Mouse (Mus musculus): ENCODE data around the gene Slc22a27. TPM values are rescaled to one million over a fixed set of nuclear protein-coding genes. Genes with fewer than 3 reads are reported as not detected.
"Not testable (repeated sequence)": the region's sequence is repeated elsewhere in the genome, so short reads cannot be mapped to it uniquely, and the experiment has no call there.

The Slc22a27 gene
- polyA plus RNA-seq (2015; fragmentation: Nextera tagmentation; extraction: Ambion mirVana) = not detected in 2 replicates

DNA sequence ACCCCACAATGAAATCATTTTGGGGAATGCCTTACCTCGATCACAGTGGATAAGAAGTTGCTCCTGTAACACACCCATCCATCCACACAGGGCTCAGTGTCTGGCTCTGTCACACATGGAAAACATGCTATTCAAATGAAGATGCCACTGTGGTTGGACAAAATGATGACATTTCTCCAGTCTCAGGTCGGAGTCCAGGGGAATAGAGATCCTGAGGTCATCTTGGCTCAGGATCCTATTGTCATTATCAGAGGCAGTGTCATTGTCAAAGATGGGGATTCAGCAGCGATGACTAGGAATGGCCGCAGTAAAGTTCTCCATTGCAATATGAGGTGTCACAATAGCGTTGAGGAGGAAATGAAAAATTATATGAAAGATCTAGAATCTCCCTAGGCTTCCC lies at the start of gene Slc22a27:
Gene Slc22a27 (minus strand): TSS at position 101 of the 400 bp plus-strand sequence.
- not testable (repeated sequence) for H3K27me3 ChIP-seq; H3K4me3 ChIP-seq; ATAC-seq (replicated peaks; ENCODE audit: insufficient number of reproducible peaks, insufficient read depth, low FRiP score, low read depth); H3K4me2 ChIP-seq; H3K4me1 ChIP-seq (replicated peaks); H3K9ac ChIP-seq; H3K36me3 ChIP-seq; H3K27ac ChIP-seq; H3K9me3 ChIP-seq (replicated peaks)
- 67% methylated on average over 5 of the region's 5 CpGs for WGBS

DNA sequence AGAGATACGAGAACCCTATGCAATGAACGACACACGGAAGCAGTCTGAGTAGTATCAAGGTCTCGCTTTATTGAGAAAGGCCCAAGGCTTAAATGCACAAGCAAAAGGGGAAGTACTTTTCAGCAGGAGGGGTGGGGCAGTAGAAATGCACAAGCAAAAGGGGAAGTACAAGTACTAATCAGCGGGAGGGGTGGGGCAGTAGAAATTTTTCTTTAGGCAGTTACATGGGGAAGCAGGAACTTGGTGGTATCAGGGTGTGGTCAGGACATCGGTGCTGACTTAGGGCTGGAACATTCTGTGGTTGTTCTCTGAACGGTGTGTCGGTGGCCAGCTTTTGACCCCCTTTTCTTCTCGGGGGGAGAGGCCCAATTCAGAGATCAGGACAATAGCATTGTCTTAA lies 45.8 kb upstream of the Slc22a27 start:
- H3K4me2 ChIP-seq = not testable (repeated sequence)

GRCm38 (mm10) chr19:8009086-8009485 lies 43.3 kb upstream of the Slc22a27 start:
- not testable (repeated sequence) for H3K9me3 ChIP-seq (replicated peaks); H3K4me3 ChIP-seq; H3K36me3 ChIP-seq; ATAC-seq (replicated peaks; ENCODE audit: insufficient number of reproducible peaks, insufficient read depth, low FRiP score, low read depth); H3K4me1 ChIP-seq (replicated peaks); H3K9ac ChIP-seq; H3K27ac ChIP-seq; H3K27me3 ChIP-seq; H3K4me2 ChIP-seq
- WGBS = 80% methylated on average over 6 of the region's 6 CpGs

More for the DNA sequence above, 45.8 kb upstream of the Slc22a27 start:
- H3K27me3 ChIP-seq; H3K9ac ChIP-seq; H3K4me3 ChIP-seq; H3K27ac ChIP-seq; H3K36me3 ChIP-seq; ATAC-seq (replicated peaks; ENCODE audit: insufficient number of reproducible peaks, insufficient read depth, low FRiP score, low read depth); H3K4me1 ChIP-seq (replicated peaks); H3K9me3 ChIP-seq (replicated peaks): not testable (repeated sequence)
- WGBS = 85% methylated on average over 9 of the region's 9 CpGs

DNA sequence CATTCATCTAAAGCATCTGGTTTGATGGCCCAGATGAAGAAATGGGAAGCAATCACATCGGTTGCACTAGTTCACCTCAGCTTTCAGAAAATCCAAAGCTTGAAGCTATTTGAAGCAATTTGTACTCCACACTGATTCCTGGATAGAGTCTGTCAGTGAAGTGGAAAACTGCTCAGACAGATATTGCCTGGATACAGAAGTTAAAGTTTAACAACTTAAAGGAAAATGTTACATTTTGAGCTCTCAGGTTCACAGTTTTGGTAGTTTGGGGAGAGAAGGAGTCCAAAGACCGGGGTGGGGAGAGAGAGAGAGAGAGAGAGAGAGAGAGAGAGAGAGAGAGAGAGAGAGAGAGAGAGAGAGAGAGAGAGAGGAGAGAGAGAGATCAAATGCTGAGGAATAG lies 2.9 kb upstream of the Slc22a27 start:
- Histone ChIP-seq H3K36me3 (no peaks in the 10 kb centered on the region), H3K4me1 (replicated peaks) (no peaks in the 10 kb centered on the region), H3K9me3 (replicated peaks) (no peaks in the 10 kb centered on the region), H3K27me3 (no peaks in the 10 kb centered on the region), H3K9ac (no peak overlapping the region), H3K4me3 (no peak overlapping the region), H3K4me2 (no peak overlapping the region), H3K27ac (no peak overlapping the region)
- 54% methylated on average over 2 of the region's 2 CpGs for WGBS
- ATAC-seq (replicated peaks; ENCODE audit: insufficient number of reproducible peaks, insufficient read depth, low FRiP score, low read depth) = no peak

DNA sequence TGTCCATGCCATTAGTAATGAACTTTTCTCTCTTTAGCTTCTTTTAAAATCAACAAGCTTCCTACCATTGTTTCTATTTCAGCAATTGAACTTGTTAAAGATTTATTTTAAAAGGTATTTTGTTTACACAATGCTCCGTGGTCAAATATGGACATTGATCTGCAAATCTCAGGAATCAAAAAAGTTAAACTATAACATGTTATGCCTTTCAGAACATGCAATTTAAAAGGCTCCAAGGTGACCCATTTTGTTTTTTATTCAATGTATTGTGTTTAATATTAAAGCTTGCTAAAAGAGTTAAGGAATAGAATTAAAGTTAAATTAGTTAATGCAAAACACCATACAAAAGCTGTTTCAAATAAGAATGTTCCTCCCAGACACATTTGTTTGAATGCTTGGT lies 723 bp upstream of the Slc22a27 start:
- H3K27me3 ChIP-seq; H3K4me2 ChIP-seq; H3K4me3 ChIP-seq; ATAC-seq (replicated peaks; ENCODE audit: insufficient number of reproducible peaks, insufficient read depth, low FRiP score, low read depth); H3K27ac ChIP-seq; H3K9ac ChIP-seq; H3K4me1 ChIP-seq (replicated peaks); H3K9me3 ChIP-seq (replicated peaks); H3K36me3 ChIP-seq: not testable (repeated sequence)
- WGBS = 37% methylated on average over 1 of the region's 1 CpGs

- not testable (repeated sequence) for ATAC-seq (replicated peaks; ENCODE audit: insufficient number of reproducible peaks, insufficient read depth, low FRiP score, low read depth); H3K9ac ChIP-seq; H3K4me3 ChIP-seq; H3K27ac ChIP-seq; H3K27me3 ChIP-seq; H3K4me1 ChIP-seq (replicated peaks); H3K36me3 ChIP-seq; H3K9me3 ChIP-seq (replicated peaks); H3K4me2 ChIP-seq
- 89% methylated on average over 18 of the region's 18 CpGs for WGBS
Measured at GRCm38 (mm10) chr19:7939391-7939790, 26.4 kb downstream of the Slc22a27 start.

DNA sequence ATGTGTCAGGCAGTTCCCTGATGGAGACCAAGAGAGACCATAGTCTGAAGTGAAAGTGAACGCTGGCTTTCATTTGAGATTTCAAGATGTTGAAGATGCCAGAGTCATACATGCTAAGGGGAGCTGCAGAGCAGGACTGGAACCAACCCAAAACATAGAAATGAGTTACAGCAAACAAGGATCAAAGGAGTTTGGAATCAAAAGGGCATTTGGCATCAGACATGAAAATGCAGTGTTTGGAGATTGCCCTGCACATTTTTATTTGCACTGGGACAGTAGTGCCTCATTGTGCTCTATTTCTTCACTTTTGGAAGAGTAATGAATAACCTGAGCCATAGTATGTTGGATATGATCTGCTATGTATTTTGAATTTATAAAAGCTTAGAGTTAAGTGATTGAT lies 89.2 kb downstream of the Slc22a27 start:
- Histone ChIP-seq H3K4me1 (replicated peaks) (no peaks in the 10 kb centered on the region), H3K27ac (no peak overlapping the region), H3K4me3 (no peak overlapping the region), H3K4me2 (no peak overlapping the region), H3K9ac (no peak overlapping the region), H3K9me3 (replicated peaks) (no peaks in the 10 kb centered on the region), H3K27me3 (no peaks in the 10 kb centered on the region), H3K36me3 (no peaks in the 10 kb centered on the region)
- WGBS = 73% methylated on average over 1 of the region's 1 CpGs
- ATAC-seq (replicated peaks; ENCODE audit: insufficient number of reproducible peaks, insufficient read depth, low FRiP score, low read depth) = no peak

DNA sequence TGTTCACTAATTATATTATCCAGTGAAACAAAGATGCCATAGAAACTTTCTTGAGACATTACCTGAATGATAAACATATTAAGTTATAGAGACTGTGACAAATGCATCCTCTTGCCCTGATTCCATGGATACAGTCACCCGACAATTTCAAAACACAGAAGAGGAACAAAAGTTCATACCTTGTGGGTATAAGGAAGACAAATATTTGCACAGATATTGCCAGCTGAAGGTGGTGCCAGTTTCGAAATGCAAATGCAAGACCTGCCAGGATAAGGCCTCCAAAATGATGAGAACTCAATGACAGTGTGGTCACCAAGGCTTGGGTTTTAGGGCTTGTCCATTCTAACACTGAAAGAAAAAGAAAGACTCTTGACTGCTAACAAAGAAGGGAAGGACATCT lies 136.0 kb downstream of the Slc22a27 start:
- WGBS = 55% methylated on average over 2 of the region's 2 CpGs

More for the DNA sequence above, 136.0 kb downstream of the Slc22a27 start:
- H3K4me1 ChIP-seq (replicated peaks) = no peaks in the 10 kb centered on the region
- H3K27ac ChIP-seq = no peak overlapping the region
- H3K9me3 ChIP-seq (replicated peaks) = 0 out of 2 replicates have a peak, but pooled peaks cover 4% of the 10 kb centered on the region
- no peak for ATAC-seq (replicated peaks; ENCODE audit: insufficient number of reproducible peaks, insufficient read depth, low FRiP score, low read depth)
- H3K36me3 ChIP-seq = no peaks in the 10 kb centered on the region
- H3K27me3 ChIP-seq = no peaks in the 10 kb centered on the region
- no peak overlapping the region for H3K4me3 ChIP-seq
- H3K9ac ChIP-seq = no peak overlapping the region
- H3K4me2 ChIP-seq = no peak overlapping the region

Small RNA genes lying within 50 kb of the gene (microRNA-seq; reads per million reads assigned to microRNA genes)
- gene Gm24951 = not detected

Other genes with a start within 250 kb of the Slc22a27 start
- not detected in 2 replicates for gene Slc22a26, start 163.4 kb downstream of the Slc22a27 start, polyA plus RNA-seq (2015; fragmentation: Nextera tagmentation; extraction: Ambion mirVana)
- gene Slc22a28, start 166.0 kb upstream of the Slc22a27 start, polyA plus RNA-seq (2015; fragmentation: Nextera tagmentation; extraction: Ambion mirVana) = not detected in 2 replicates

All from heart, embryonic 15.5 days (tissue).